Mouse (Mus musculus): ENCODE results near the gene Hydin. TPM values are rescaled to one million over a fixed set of nuclear protein-coding genes. Genes with fewer than 3 reads are reported as not detected.
"Not testable (repeated sequence)": the region's sequence is repeated elsewhere in the genome, so short reads cannot be mapped to it uniquely, and the experiment has no call there.

The Hydin gene
- polyA plus RNA-seq, 1 experiment = not detected

- H3K4me3 ChIP-seq (ENCODE audit: insufficient read depth, low read length) = no peak overlapping the region
- no peaks in the 10 kb centered on the region; the same call in 1 of the 2 replicates for H3K4me1 ChIP-seq (ENCODE audit: control insufficient read depth, insufficient read depth, low read length)
- H3K27ac ChIP-seq (ENCODE audit: insufficient read depth, low read length) = no peak overlapping the region
- TF ChIP-seq POLR2A (IDR thresholded peaks at IDR 0.05; ENCODE audit: low read depth, low read length) = no peak
- no peak for TF ChIP-seq CTCF (IDR thresholded peaks at IDR 0.05; ENCODE audit: borderline replicate concordance, insufficient read depth, low read length)
Measured at GRCm38 (mm10) chr8:110525229-110525628, 258.5 kb downstream of the Hydin start.

- TF ChIP-seq POLR2A (IDR thresholded peaks at IDR 0.05; ENCODE audit: low read depth, low read length) = no peak
- no peak for TF ChIP-seq CTCF (IDR thresholded peaks at IDR 0.05; ENCODE audit: borderline replicate concordance, insufficient read depth, low read length)
- H3K27ac ChIP-seq (ENCODE audit: insufficient read depth, low read length) = no peak overlapping the region
- no peak overlapping the region for H3K4me3 ChIP-seq (ENCODE audit: insufficient read depth, low read length)
- no peaks in the 10 kb centered on the region; the same call in 1 of the 2 replicates for H3K4me1 ChIP-seq (ENCODE audit: control insufficient read depth, insufficient read depth, low read length)
Measured at GRCm38 (mm10) chr8:110530008-110530762, 263.4 kb downstream of the Hydin start.

GRCm38 (mm10) chr8:110533781-110534180 is 267.0 kb downstream of the Hydin start:
- Histone ChIP-seq H3K4me3 (ENCODE audit: insufficient read depth, low read length) (no peak overlapping the region), H3K4me1 (ENCODE audit: control insufficient read depth, insufficient read depth, low read length) (no peaks in the 10 kb centered on the region), H3K27ac (ENCODE audit: insufficient read depth, low read length) (no peak overlapping the region)
- TF ChIP-seq POLR2A (IDR thresholded peaks at IDR 0.05; ENCODE audit: low read depth, low read length) (no peak), CTCF (IDR thresholded peaks at IDR 0.05; ENCODE audit: borderline replicate concordance, insufficient read depth, low read length) (no peak)

- no peaks in the 10 kb centered on the region for H3K4me1 ChIP-seq (ENCODE audit: control insufficient read depth, insufficient read depth, low read length)
- TF ChIP-seq POLR2A (IDR thresholded peaks at IDR 0.05; ENCODE audit: low read depth, low read length) = no peak
- no peak for TF ChIP-seq CTCF (IDR thresholded peaks at IDR 0.05; ENCODE audit: borderline replicate concordance, insufficient read depth, low read length)
- no peak overlapping the region for H3K4me3 ChIP-seq (ENCODE audit: insufficient read depth, low read length)
- no peak overlapping the region for H3K27ac ChIP-seq (ENCODE audit: insufficient read depth, low read length)
Measured at GRCm38 (mm10) chr8:110537849-110538248, 271.1 kb downstream of the Hydin start.

- Histone ChIP-seq H3K4me3 (ENCODE audit: insufficient read depth, low read length) (no peak overlapping the region), H3K27ac (ENCODE audit: insufficient read depth, low read length) (no peak overlapping the region), H3K4me1 (ENCODE audit: control insufficient read depth, insufficient read depth, low read length) (no peaks in the 10 kb centered on the region)
- TF ChIP-seq CTCF (IDR thresholded peaks at IDR 0.05; ENCODE audit: borderline replicate concordance, insufficient read depth, low read length) (no peak), POLR2A (IDR thresholded peaks at IDR 0.05; ENCODE audit: low read depth, low read length) (no peak)
Measured at GRCm38 (mm10) chr8:110550343-110550742, 283.6 kb downstream of the Hydin start.

- not testable (repeated sequence) for H3K27ac ChIP-seq (ENCODE audit: insufficient read depth, low read length); H3K4me3 ChIP-seq (ENCODE audit: insufficient read depth, low read length); H3K4me1 ChIP-seq (ENCODE audit: control insufficient read depth, insufficient read depth, low read length)
Measured at GRCm38 (mm10) chr8:110552111-110552510, 285.3 kb downstream of the Hydin start.

GRCm38 (mm10) chr8:110592641-110593040 is 325.9 kb downstream of the Hydin start:
- no peak for TF ChIP-seq CTCF (IDR thresholded peaks at IDR 0.05; ENCODE audit: borderline replicate concordance, insufficient read depth, low read length)
- TF ChIP-seq POLR2A (IDR thresholded peaks at IDR 0.05; ENCODE audit: low read depth, low read length) = no peak
- H3K4me3 ChIP-seq (ENCODE audit: insufficient read depth, low read length) = no peak overlapping the region
- no peak overlapping the region for H3K27ac ChIP-seq (ENCODE audit: insufficient read depth, low read length)
- H3K4me1 ChIP-seq (ENCODE audit: control insufficient read depth, insufficient read depth, low read length) = no peaks in the 10 kb centered on the region

- TF ChIP-seq POLR2A (IDR thresholded peaks at IDR 0.05; ENCODE audit: low read depth, low read length) (no peak), CTCF (IDR thresholded peaks at IDR 0.05; ENCODE audit: borderline replicate concordance, insufficient read depth, low read length) (no peak)
- no peak overlapping the region for H3K27ac ChIP-seq (ENCODE audit: insufficient read depth, low read length)
- H3K4me3 ChIP-seq (ENCODE audit: insufficient read depth, low read length) = no peak overlapping the region
- no peaks in the 10 kb centered on the region for H3K4me1 ChIP-seq (ENCODE audit: control insufficient read depth, insufficient read depth, low read length)
Measured at GRCm38 (mm10) chr8:110594164-110594563, 327.4 kb downstream of the Hydin start.

GRCm38 (mm10) chr8:110604556-110604955 is 337.8 kb downstream of the Hydin start:
- Histone ChIP-seq H3K4me1 (ENCODE audit: control insufficient read depth, insufficient read depth, low read length) (0 out of 2 replicates have a peak, but pooled peaks cover 2% of the 10 kb centered on the region), H3K4me3 (ENCODE audit: insufficient read depth, low read length) (no peak overlapping the region), H3K27ac (ENCODE audit: insufficient read depth, low read length) (no peak overlapping the region)
- TF ChIP-seq CTCF (IDR thresholded peaks at IDR 0.05; ENCODE audit: borderline replicate concordance, insufficient read depth, low read length) (no peak), POLR2A (IDR thresholded peaks at IDR 0.05; ENCODE audit: low read depth, low read length) (no peak)

- no peak overlapping the region for H3K27ac ChIP-seq (ENCODE audit: insufficient read depth, low read length)
- no peak overlapping the region for H3K4me3 ChIP-seq (ENCODE audit: insufficient read depth, low read length)
- H3K4me1 ChIP-seq (ENCODE audit: control insufficient read depth, insufficient read depth, low read length) = 0 out of 2 replicates have a peak, but pooled peaks cover 2% of the 10 kb centered on the region
- TF ChIP-seq POLR2A (IDR thresholded peaks at IDR 0.05; ENCODE audit: low read depth, low read length) (no peak), CTCF (IDR thresholded peaks at IDR 0.05; ENCODE audit: borderline replicate concordance, insufficient read depth, low read length) (no peak)
Measured at GRCm38 (mm10) chr8:110605401-110606015, 338.7 kb downstream of the Hydin start.

All from embryonic fibroblast, embryonic 13.5 days (primary cell).